Mouse (Mus musculus): Measurements from ENCODE around the gene Smurf1.

- TF ChIP-seq POLR2A (IDR thresholded peaks at IDR 0.05; ENCODE audit: low read depth, low read length): no peak
- TF ChIP-seq CTCF (IDR thresholded peaks at IDR 0.05; ENCODE audit: extremely low read depth, insufficient read length, insufficient replicate concordance, low read depth, low read length): no peak
Measured at GRCm38 (mm10) chr5:144881670-144882399, 83.8 kb downstream of the Smurf1 start.
